ENCODE assay signal across 18 mouse cellular contexts in the genomic region with DNA sequence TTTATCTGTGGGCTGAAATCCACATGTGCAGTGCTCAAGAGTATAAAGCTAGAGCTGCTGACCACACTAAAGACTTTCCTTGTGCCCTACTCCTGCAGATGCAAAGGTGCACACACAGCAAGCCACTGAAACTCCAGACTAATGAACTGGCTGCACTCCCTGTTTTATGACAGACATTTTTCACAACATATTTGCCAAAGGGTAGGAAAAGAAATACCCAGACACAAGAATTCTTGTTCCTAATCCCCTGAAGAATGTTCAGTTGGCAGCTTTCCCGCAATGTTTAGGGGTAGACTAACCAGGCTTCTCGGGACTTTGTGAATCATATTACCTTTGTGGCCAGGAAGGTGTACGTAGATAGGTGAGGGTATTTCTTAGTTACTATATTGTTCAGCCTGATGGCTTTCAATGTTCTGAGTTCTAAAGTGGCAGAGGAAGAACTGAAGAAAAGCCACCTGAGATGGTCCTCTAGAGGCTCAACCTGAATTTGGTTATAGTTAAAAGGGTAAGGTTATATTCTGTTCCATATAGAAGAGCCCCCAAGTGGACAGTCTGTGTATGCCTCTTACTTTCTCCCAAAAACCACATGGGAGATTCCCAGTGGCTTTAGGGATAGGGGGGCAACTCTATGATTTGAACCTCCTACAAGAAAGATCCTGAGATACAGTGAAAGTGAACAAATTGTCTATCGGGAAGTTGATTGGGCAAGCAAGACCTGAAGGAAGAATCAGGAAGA.
DNase-seq lines count a peak whose midpoint lies in the region; ATAC-seq and TF ChIP-seq lines count a peak whose summit lies in the region.
"Had no signal": no experiment of that assay in that cellular context is flagged by ENCODE, and none has a peak within 500 bp of the region (broad histone marks: within the 10 kb centered on the region; RNA-seq: fewer than 3 reads in every experiment).

No protein-coding gene starts in this region.

- no peak overlapping the region; the same call in 1 of the 2 replicates for H3K27ac ChIP-seq in lung, embryonic 14.5 days (ENCODE audit: low read depth)
- H3K27ac ChIP-seq in embryonic facial prominence, embryonic 12.5 days: peak overlapping the region; percentile 65; the same call in 1 of the 2 replicates
- H3K27ac ChIP-seq: gastrocnemius, adult 2 months; hindbrain, embryonic 15.5 days; liver, embryonic 13.5 days had no signal

- no peaks in the 10 kb centered on the region for H3K9me3 ChIP-seq in lung, embryonic 14.5 days (ENCODE audit: low read depth, low read length)
- no peaks in the 10 kb centered on the region for H3K9me3 ChIP-seq in embryonic facial prominence, embryonic 12.5 days
- H3K9me3 ChIP-seq: hindbrain, embryonic 15.5 days; liver, embryonic 13.5 days; neural tube, embryonic 13.5 days had no signal

- H3K4me2 ChIP-seq in lung, embryonic 14.5 days: no peak overlapping the region
- no peak overlapping the region for H3K4me2 ChIP-seq in embryonic facial prominence, embryonic 12.5 days (replicated peaks)
- H3K4me2 ChIP-seq: hindbrain, embryonic 15.5 days; liver, embryonic 13.5 days; neural tube, embryonic 13.5 days had no signal

- H3K4me3 ChIP-seq in lung, embryonic 14.5 days (ENCODE audit: low read depth, low read length): no peak overlapping the region
- H3K4me3 ChIP-seq in embryonic facial prominence, embryonic 12.5 days: no peak overlapping the region
- H3K4me3 ChIP-seq: erythroblast, embryonic 14.5 days; gastrocnemius, adult 2 months; hindbrain, embryonic 15.5 days; liver, embryonic 13.5 days; megakaryocyte, embryonic 14.5 days; neural tube, embryonic 13.5 days had no signal

- peak; percentile 28 for TF ChIP-seq CTCF in lung, embryonic 14.5 days (IDR thresholded peaks at IDR 0.05; ENCODE audit: low read depth)

- peak; percentile 84 for ATAC-seq in frontal cortex, adult (ENCODE audit: low TSS enrichment)
- ATAC-seq in lung, embryonic 14.5 days (ENCODE audit: insufficient read depth): peak; percentile 6; the same call in 1 of the 2 replicates
- ATAC-seq in embryonic facial prominence, embryonic 12.5 days (ENCODE audit: insufficient number of reproducible peaks, insufficient read depth, low FRiP score, low TSS enrichment): 0 out of 2 replicates have a peak, but pooled peaks have one; percentile 35
- ATAC-seq in granulocyte monocyte progenitor cell, adult 5-6 weeks (replicated peaks; ENCODE audit: poor library complexity, severe bottlenecking): no peak
- ATAC-seq: lung, postnatal 0 days had no signal

- no peaks in the 10 kb centered on the region for H3K27me3 ChIP-seq in lung, embryonic 14.5 days (ENCODE audit: insufficient read depth, low read length)
- no peaks in the 10 kb centered on the region for H3K27me3 ChIP-seq in embryonic facial prominence, embryonic 12.5 days
- H3K27me3 ChIP-seq: hindbrain, embryonic 15.5 days; liver, embryonic 13.5 days; megakaryocyte, embryonic 14.5 days; neural tube, embryonic 13.5 days had no signal

- no peaks in the 10 kb centered on the region for H3K36me3 ChIP-seq in lung, embryonic 14.5 days (ENCODE audit: insufficient read depth)
- H3K36me3 ChIP-seq in embryonic facial prominence, embryonic 12.5 days: no peaks in the 10 kb centered on the region
- H3K36me3 ChIP-seq: hindbrain, embryonic 15.5 days; liver, embryonic 13.5 days; neural tube, embryonic 13.5 days had no signal

- H3K9ac ChIP-seq in lung, embryonic 14.5 days: no peak overlapping the region
- H3K9ac ChIP-seq in embryonic facial prominence, embryonic 12.5 days: no peak overlapping the region
- H3K9ac ChIP-seq: hindbrain, embryonic 15.5 days; liver, embryonic 13.5 days had no signal

- no peaks in the 10 kb centered on the region for H3K4me1 ChIP-seq in lung, embryonic 14.5 days (ENCODE audit: insufficient read depth)
- H3K4me1 ChIP-seq in embryonic facial prominence, embryonic 12.5 days: peaks cover 12% of the 10 kb centered on the region; the same call in 1 of the 2 replicates
- H3K4me1 ChIP-seq: liver, embryonic 13.5 days; megakaryocyte, embryonic 14.5 days had no signal

- no peak for DNase-seq in frontal cortex, postnatal 14 days (ENCODE audit: low spot score in 2 of 2)
- DNase-seq in lung, embryonic 14.5 days: peak; percentile 39
- no peak for DNase-seq in lung, postnatal 25 days (ENCODE audit: low spot score)
- DNase-seq in adrenal gland, postnatal 36 days: no peak
- DNase-seq: cerebellum, adult 11 months; gastrocnemius, adult 2 months; heart, postnatal 14 days; kidney, adult 9 months; layer of hippocampus, adult 9-11 months; liver, embryonic 13.5 days had no signal

- 68% methylated on average over 4 of the region's 4 CpGs for WGBS in lung, embryonic 14.5 days
- WGBS in embryonic facial prominence, embryonic 12.5 days: 68% methylated on average over 4 of the region's 4 CpGs
